In genomic region chr3:53371910-53372309, GRCm38 (mm10) we compare ENCODE assay signal across 9 mouse cellular contexts.
DNase-seq lines count a peak whose midpoint lies in the region.
"Had no signal": no experiment of that assay in that cellular context is flagged by ENCODE, and none has a peak within 500 bp of the region (broad histone marks: within the 10 kb centered on the region; RNA-seq: fewer than 3 reads in every experiment).

No protein-coding gene starts in this region.

- H3K4me1 ChIP-seq in embryonic facial prominence, embryonic 10.5 days, result no peaks in the 10 kb centered on the region

- 72% methylated on average over 7 of the region's 7 CpGs for WGBS in embryonic facial prominence, embryonic 10.5 days

- peak; percentile 4 for DNase-seq in gastrocnemius, postnatal 14 days
- no peak for DNase-seq in gastrocnemius, adult 18-20 months (ENCODE audit: low spot score)
- DNase-seq in retina, embryonic 14.5 days (ENCODE audit: low spot score), result peak; percentile 26
- DNase-seq in retina, postnatal 1 day, result no peak
- peak; percentile 17 for DNase-seq in cerebellum, adult 11-12 months
- DNase-seq in right cerebral cortex, postnatal 4 days, result peak; percentile 42
- DNase-seq in heart, adult 18-20 months, result no peak
- DNase-seq in embryonic facial prominence, embryonic 10.5 days (ENCODE audit: low spot score), result no peak

- intact Hi-C loops in gastrocnemius, postnatal 14 days (cut with DNase I; ENCODE audit: low total_unique reads), result no loop called here

- no peak overlapping the region for H3K4me3 ChIP-seq in embryonic facial prominence, embryonic 10.5 days
- H3K4me3 ChIP-seq: midbrain, embryonic 13.5 days had no signal

- H3K27me3 ChIP-seq in embryonic facial prominence, embryonic 10.5 days (replicated peaks; ENCODE audit: low read depth, poor library complexity, severe bottlenecking), result no peaks in the 10 kb centered on the region
- H3K27me3 ChIP-seq: midbrain, embryonic 13.5 days had no signal

- peaks cover 11% of the 10 kb centered on the region for H3K9me3 ChIP-seq in embryonic facial prominence, embryonic 10.5 days
- H3K9me3 ChIP-seq: midbrain, embryonic 13.5 days had no signal

- H3K36me3 ChIP-seq in embryonic facial prominence, embryonic 10.5 days (replicated peaks), result no peaks in the 10 kb centered on the region
- H3K36me3 ChIP-seq: midbrain, embryonic 13.5 days had no signal

- no peak overlapping the region for H3K27ac ChIP-seq in embryonic facial prominence, embryonic 10.5 days (replicated peaks)
- H3K27ac ChIP-seq: midbrain, embryonic 13.5 days had no signal

Comparison
In these comparisons a context has a peak if more than half of its experiments do, and no peak if none do; other contexts are left out.
1. DNase-seq: peak in gastrocnemius, postnatal 14 days (single experiment), retina, embryonic 14.5 days (single experiment), cerebellum, adult 11-12 months (single experiment) and right cerebral cortex, postnatal 4 days (single experiment); none in gastrocnemius, adult 18-20 months (single experiment), retina, postnatal 1 day (single experiment), heart, adult 18-20 months (0 of 2) and embryonic facial prominence, embryonic 10.5 days (single experiment).